Mouse (Mus musculus) forebrain, postnatal 0 days (tissue): ENCODE data around the gene Cpeb2. TPM values are rescaled to one million over a fixed set of nuclear protein-coding genes. Genes with fewer than 3 reads are reported as not detected.

Experiments
- ATAC-seq: fragments of 200-750 bp; cut with Nextera tagmentation; 2 replicates; pipeline ENCODE4 v1.8.0; 2017; ENCODE audit warnings: mild to moderate bottlenecking, moderate library complexity
- DNase-seq: peaks from one replicate; pipeline ENCODE4 v3.0.0-alpha.2; 2015
- H3K27ac ChIP-seq: fragments of 300-500 bp; sonication (generic); 2 replicates; pipeline ENCODE4 v1.5.1; 2014; ENCODE audit warnings: low read depth, mild to moderate bottlenecking, antibody characterized with exemption, low read length, moderate library complexity, mixed read lengths
- H3K27me3 ChIP-seq: fragments of 300-500 bp; sonication (generic); 2 replicates; pipeline ENCODE4 v1.6.1; 2014; ENCODE audit warnings: mild to moderate bottlenecking, low read length, mixed read lengths; ENCODE audit not compliant: insufficient read depth
- H3K36me3 ChIP-seq: fragments of 300-500 bp; sonication (generic); 2 replicates; pipeline ENCODE4 v1.6.1; 2014; ENCODE audit warnings: mild to moderate bottlenecking, moderate library complexity; ENCODE audit not compliant: insufficient read depth
- H3K4me1 ChIP-seq: fragments of 300-500 bp; sonication (generic); 2 replicates; pipeline ENCODE4 v1.6.1; 2014; ENCODE audit warnings: antibody characterized with exemption; ENCODE audit not compliant: insufficient read depth
- H3K4me2 ChIP-seq: fragments of 300-500 bp; sonication (generic); 2 replicates; pipeline ENCODE4 v1.6.1; 2014; ENCODE audit warnings: low read depth, mild to moderate bottlenecking, moderate library complexity
- H3K4me3 ChIP-seq: fragments of 300-500 bp; sonication (generic); 2 replicates; pipeline ENCODE4 v1.5.1; 2014; ENCODE audit warnings: low read depth, low read length, mixed read lengths
- H3K9ac ChIP-seq: fragments of 300-500 bp; sonication (generic); 2 replicates; pipeline ENCODE4 v1.6.1; 2014; ENCODE audit warnings: mild to moderate bottlenecking
- H3K9me3 ChIP-seq: fragments of 300-500 bp; sonication (generic); 2 replicates; pipeline ENCODE4 v1.6.1; 2016; ENCODE audit warnings: low read length
- CTCF ChIP-seq: sonication (generic); IDR thresholded peaks from 2 replicates; pipeline ENCODE4 v1.5.1; 2016; ENCODE audit warnings: antibody characterized with exemption, control low read depth, low read depth
- WGBS: fragments of 180-500 bp; shearing (Covaris S2); extraction: QIAGEN DNeasy Blood & Tissue Kit; methylation state at CpG from one replicate; pipeline ENCODE4 v1.1.7; 2014; 5-methylcytosine and 5-hydroxymethylcytosine counted together
- polyA plus RNA-seq: library from polyadenylated mRNA; unstranded; fragments of >200 nt; fragmentation: Nextera tagmentation; extraction: Ambion mirVana; gene quantifications from 2 replicates; pipeline ENCODE4 v1.2.1, GENCODE M21; 2015
- total RNA-seq: library from RNA; depleted of rRNA; stranded (reverse); fragments of >200 nt; gene quantifications from 2 replicates; pipeline ENCODE4 v1.2.3, GENCODE M21; 2014; rRNA removed

The Cpeb2 gene
- 16.1 and 27.8 TPM in 2 replicates for total RNA-seq
- polyA plus RNA-seq, result 5.6 and 8.5 TPM in 2 replicates

GRCm38 (mm10) chr5:43232480-43233315 lies at the start of gene Cpeb2:
Gene Cpeb2 (plus strand): TSS chr5:43233170.
- H3K9me3 ChIP-seq, result no peaks in the 10 kb centered on the region
- 0 out of 2 replicates have a peak, but pooled peaks cover 3% of the 10 kb centered on the region for H3K4me1 ChIP-seq
- peak within 1 kb of the TSS; percentile 99 for H3K27ac ChIP-seq
- H3K9ac ChIP-seq, result peak within 1 kb of the TSS; percentile 91
- peak within 1 kb of the TSS; percentile 83 for H3K4me2 ChIP-seq
- DNase-seq (peak; percentile 94), ATAC-seq (peak; percentile 86)
- TF ChIP-seq CTCF, result no peak
- peaks cover 4% of the 10 kb centered on the region; the same call in 1 of the 2 replicates for H3K27me3 ChIP-seq
- 2% methylated on average over 82 of the region's 89 CpGs for WGBS
- H3K36me3 ChIP-seq, result no peaks in the 10 kb centered on the region
- peak within 1 kb of the TSS; percentile 96 for H3K4me3 ChIP-seq

DNA sequence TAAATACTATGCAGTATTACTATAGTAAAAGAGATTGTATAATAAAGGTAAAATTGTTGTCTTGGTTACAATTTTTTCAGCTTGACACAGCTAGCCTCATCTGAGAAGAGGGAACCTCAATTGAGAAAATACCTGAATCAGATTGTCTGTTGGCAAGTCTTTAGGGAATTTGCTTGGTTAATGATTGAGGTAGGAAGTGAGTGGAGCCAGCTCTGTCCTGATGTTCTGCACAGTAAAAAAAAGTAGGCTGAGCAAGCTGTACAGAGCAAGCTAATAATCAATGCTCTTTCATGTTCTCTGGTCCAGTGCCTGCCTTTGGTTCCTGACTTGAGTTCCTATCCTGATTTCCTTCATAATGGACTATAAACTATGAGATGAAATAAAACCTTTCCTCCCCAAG lies 49.4 kb upstream of the Cpeb2 start:
- Histone ChIP-seq H3K4me2 (no peak overlapping the region), H3K27me3 (no peaks in the 10 kb centered on the region), H3K36me3 (no peaks in the 10 kb centered on the region), H3K9ac (no peak overlapping the region), H3K9me3 (no peaks in the 10 kb centered on the region), H3K4me1 (no peaks in the 10 kb centered on the region), H3K27ac (no peak overlapping the region), H3K4me3 (no peak overlapping the region)
- DNase-seq (no peak), ATAC-seq (no peak)
- no peak for TF ChIP-seq CTCF

DNA sequence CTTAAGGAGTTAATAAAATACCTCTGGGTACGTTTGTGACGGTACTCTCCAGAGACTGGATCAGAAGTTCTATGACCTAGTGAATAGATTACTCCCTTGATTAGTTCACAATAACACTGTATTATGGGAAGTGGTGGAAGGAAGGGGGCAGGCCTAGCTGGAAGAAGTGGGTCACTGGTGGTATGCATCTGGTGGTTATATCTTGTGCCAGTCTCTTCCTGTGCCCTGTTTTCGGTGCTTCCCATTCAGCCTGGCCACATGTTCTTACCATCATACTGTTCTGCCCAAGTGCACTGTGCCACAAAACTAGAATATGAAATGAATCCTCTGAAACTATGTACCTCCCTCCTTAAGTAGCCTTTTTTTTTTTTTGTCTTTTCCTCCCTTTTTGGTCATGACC lies 48.1 kb upstream of the Cpeb2 start:
- DNase-seq, result no peak
- Histone ChIP-seq H3K4me3 (no peak overlapping the region), H3K4me2 (no peak overlapping the region), H3K27ac (no peak overlapping the region), H3K27me3 (no peaks in the 10 kb centered on the region), H3K36me3 (no peaks in the 10 kb centered on the region), H3K4me1 (no peaks in the 10 kb centered on the region), H3K9ac (no peak overlapping the region), H3K9me3 (no peaks in the 10 kb centered on the region)
- WGBS, result 58% methylated on average over 3 of the region's 3 CpGs
- TF ChIP-seq CTCF, result no peak
- ATAC-seq, result no peak

DNA sequence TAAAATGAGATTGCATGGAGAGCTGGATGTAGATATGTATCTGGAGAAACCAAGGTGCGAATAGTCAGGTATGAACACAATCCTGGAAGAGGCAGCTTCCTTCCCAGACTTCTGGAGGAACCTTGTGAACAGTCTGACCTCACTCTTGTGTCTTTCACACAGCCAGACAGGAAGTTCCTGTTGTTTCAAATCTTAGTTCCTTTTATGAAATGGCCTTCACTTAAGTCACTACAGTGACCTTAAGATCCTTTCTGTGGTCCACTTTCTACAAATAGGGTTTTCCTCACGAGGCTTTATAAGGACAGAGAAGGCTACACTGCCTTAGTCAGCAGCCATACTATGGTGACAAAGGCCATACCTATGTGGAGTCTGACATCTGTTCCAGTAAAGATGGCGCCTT lies 47.5 kb upstream of the Cpeb2 start:
- no peaks in the 10 kb centered on the region for H3K27me3 ChIP-seq
- DNase-seq (no peak), ATAC-seq (no peak)
- no peaks in the 10 kb centered on the region for H3K4me1 ChIP-seq
- no peak overlapping the region for H3K27ac ChIP-seq
- no peak overlapping the region for H3K4me3 ChIP-seq
- TF ChIP-seq CTCF, result no peak
- H3K4me2 ChIP-seq, result no peak overlapping the region
- no peaks in the 10 kb centered on the region for H3K36me3 ChIP-seq
- no peak overlapping the region for H3K9ac ChIP-seq
- H3K9me3 ChIP-seq, result no peaks in the 10 kb centered on the region
- 91% methylated on average over 3 of the region's 3 CpGs for WGBS

GRCm38 (mm10) chr5:43200686-43201085 lies 32.3 kb upstream of the Cpeb2 start:
- TF ChIP-seq CTCF, result no peak
- DNase-seq, result no peak
- Histone ChIP-seq H3K4me3 (no peak overlapping the region), H3K4me1 (no peaks in the 10 kb centered on the region), H3K4me2 (no peak overlapping the region), H3K36me3 (no peaks in the 10 kb centered on the region), H3K9me3 (no peaks in the 10 kb centered on the region), H3K27me3 (no peaks in the 10 kb centered on the region), H3K9ac (no peak overlapping the region), H3K27ac (no peak overlapping the region)
- 62% methylated on average over 4 of the region's 4 CpGs for WGBS
- no peak for ATAC-seq

DNA sequence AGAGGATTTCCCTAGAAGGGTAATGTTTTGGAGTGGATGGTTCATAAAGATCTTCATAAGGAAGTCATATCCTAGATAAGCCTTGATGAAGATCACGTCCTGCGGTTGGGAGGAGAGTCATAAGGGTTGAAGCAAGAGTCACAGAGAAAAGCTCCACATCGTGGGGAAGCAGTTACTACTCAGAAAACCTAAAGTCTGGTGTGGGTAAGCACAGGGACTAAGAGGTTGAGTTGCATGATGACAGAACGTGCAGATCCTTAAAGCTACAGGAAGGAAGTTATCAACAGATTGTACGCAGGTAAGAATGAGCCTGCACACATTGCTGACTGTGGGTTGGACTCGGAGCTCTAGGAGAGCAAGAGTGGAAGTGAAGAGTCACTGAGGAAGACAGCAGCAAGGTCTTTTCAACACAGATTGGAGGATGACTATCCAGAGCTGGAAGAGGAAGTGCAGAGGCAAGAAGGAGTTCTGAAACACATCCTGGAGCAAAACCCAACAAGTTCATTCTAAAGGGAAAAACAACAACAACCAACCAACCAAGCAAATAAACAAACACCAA lies 26.4 kb upstream of the Cpeb2 start:
- Histone ChIP-seq H3K4me3 (no peak overlapping the region), H3K27me3 (no peaks in the 10 kb centered on the region), H3K4me2 (no peak overlapping the region), H3K36me3 (no peaks in the 10 kb centered on the region), H3K4me1 (no peaks in the 10 kb centered on the region), H3K27ac (no peak overlapping the region), H3K9me3 (no peaks in the 10 kb centered on the region), H3K9ac (no peak overlapping the region)
- no peak for TF ChIP-seq CTCF
- DNase-seq (no peak), ATAC-seq (no peak)
- 91% methylated on average over 6 of the region's 6 CpGs for WGBS

DNA sequence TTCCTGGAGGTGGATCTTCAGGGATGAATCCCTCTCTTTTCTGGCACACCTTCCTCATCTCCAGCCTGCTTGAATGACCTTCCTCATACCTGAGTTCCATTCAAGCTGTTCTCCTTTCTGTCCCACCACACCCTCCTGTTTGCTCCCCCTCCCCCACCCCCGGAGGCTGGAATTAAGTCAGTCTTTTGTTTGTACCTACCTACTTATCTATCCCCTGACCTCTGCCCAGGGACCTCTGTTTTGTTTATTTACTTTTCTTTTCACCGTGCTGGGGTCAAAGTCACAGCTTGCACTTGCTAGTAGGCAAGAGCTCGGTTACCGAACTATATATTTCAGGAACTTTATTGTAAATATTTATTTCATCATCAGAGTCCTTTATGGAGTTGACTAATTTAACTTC lies 15.5 kb upstream of the Cpeb2 start:
- no peaks in the 10 kb centered on the region for H3K27me3 ChIP-seq
- TF ChIP-seq CTCF, result no peak
- DNase-seq (no peak), ATAC-seq (no peak)
- H3K9me3 ChIP-seq, result no peaks in the 10 kb centered on the region
- H3K27ac ChIP-seq, result no peak overlapping the region
- H3K9ac ChIP-seq, result no peak overlapping the region
- no peak overlapping the region for H3K4me2 ChIP-seq
- H3K4me3 ChIP-seq, result no peak overlapping the region
- H3K4me1 ChIP-seq, result no peaks in the 10 kb centered on the region
- no peaks in the 10 kb centered on the region for H3K36me3 ChIP-seq
- WGBS, result 53% methylated on average over 4 of the region's 4 CpGs
